Mouse (Mus musculus): ENCODE measurements at regions not wholly inside any gene's neighbourhood (a gene's known extent, or its start where the extent isn't known, plus 50 kb on each side); places are given as distances from the start of the nearest gene placed in this dataset.

DNA sequence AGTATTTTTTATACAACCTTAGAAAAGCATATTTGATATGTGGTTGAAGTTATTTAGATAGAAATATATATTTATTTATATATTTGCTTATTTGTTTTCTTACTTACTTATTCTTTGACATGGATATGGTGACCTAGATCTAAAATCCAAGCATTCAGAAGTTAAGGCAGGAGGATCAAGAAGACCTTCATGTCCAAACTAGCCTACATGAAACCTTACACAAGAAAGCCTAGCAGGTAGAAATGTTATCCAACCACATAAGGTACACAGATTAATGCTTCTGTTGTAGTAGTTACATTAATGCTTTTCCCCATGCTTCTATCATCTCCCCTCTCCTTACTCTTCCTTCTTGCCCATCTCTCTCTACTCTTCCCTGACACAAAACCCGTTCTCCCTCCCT, 93.2 kb upstream of the Cpeb2 start:
- no peak for DNase-seq

- DNase-seq, result no peak
Measured at GRCm38 (mm10) chr5:43145939-43146338, 87.0 kb upstream of the Cpeb2 start.

GRCm38 (mm10) chr5:43146928-43147327, 86.0 kb upstream of the Cpeb2 start:
- DNase-seq, result no peak

GRCm38 (mm10) chr5:43148486-43148885, 84.5 kb upstream of the Cpeb2 start:
- no peak for DNase-seq

GRCm38 (mm10) chr5:43149559-43149958, 83.4 kb upstream of the Cpeb2 start:
- no peak for DNase-seq

DNA sequence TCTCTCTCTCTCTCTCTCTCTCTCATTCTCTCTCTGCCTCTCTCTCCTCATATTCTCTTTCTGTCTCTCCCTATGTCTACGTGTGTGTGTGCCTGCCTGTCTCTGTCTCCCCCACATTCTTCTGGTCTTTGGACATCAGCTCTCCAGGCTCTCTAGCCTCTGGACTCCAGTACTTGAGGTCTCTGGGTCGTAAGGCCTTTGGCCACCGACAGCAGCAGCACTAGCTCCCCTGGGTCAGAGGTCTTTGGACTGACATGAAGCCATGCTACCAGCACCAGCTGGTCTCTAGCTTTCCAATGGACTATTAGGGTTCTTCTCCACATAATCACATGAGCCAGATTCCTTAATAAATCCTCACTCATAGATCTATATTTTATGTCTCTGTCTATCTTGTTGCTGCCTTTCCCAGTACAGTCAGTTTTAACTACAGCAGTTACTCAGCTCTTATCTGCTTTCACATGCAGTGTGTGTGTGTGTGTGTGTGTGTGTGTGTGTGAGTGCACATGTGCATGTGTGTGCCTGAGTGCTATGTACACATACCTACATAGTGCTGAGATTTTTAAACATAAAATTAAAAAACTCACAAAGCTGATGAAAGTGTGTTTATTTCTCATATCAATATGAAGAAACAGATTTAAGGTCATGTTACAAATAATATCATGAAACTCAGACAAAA, 81.7 kb upstream of the Cpeb2 start:
- DNase-seq, result no peak

DNA sequence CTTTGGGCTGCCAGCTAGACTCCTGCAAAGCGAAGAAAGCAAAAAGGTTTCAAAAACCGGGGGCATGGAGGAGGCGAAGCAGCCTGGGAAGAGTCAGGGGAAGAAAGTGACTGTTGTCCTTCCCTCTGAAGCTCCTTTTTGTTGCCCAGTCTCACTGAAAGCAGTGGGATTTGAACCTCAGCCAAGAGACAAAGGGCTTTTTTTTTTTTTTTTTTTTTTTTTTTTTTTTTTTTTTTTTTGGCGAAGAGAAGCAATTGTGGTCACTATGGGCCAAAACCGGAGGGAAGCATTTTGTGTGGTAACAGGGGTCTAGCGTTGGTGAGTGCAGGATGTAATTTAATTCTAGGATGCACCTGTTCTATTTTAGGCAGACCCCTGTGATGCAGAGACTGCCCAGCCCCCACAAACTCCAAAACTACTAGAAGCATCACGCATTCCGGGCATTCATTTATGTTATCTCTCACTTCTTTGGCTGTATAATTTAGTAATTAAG, 80.8 kb upstream of the Cpeb2 start:
- DNase-seq, result no peak

DNA sequence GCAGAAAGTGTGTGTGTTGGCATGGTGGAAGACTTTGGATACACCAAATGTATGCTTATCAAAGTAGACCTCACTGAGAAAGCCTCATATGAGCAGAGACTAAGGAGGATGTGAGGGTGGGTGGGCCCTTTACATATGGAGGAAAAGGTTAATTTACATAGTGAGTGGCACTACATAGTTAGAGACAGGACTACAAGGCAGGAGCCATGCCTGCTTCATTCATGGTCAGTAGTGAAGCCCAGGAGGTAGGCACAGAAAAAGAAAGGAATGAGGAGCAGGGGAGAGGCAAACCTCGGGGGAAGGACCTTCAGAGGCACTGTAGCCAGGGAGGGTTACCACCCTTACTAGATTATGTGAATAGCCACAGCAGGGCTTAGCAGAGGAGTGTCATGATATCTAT, 80.1 kb upstream of the Cpeb2 start:
- DNase-seq, result no peak

GRCm38 (mm10) chr5:43156771-43157170, 76.2 kb upstream of the Cpeb2 start:
- DNase-seq, result no peak

GRCm38 (mm10) chr5:43160140-43160539, 72.8 kb upstream of the Cpeb2 start:
- DNase-seq, result no peak

- no peak for DNase-seq
Measured at GRCm38 (mm10) chr5:43181475-43181874, 51.5 kb upstream of the Cpeb2 start.
